Mouse (Mus musculus) neural tube, embryonic 14.5 days (tissue): ENCODE measurements around the gene Sema3e. TPM values are rescaled to one million over a fixed set of nuclear protein-coding genes. Genes with fewer than 3 reads are reported as not detected.

Experiments
- ATAC-seq: fragments of 200-750 bp; cut with Nextera tagmentation; 2 replicates; pipeline ENCODE4 v1.8.0; 2017; ENCODE audit warnings: low read depth, mild to moderate bottlenecking, moderate TSS enrichment, moderate library complexity
- H3K27ac ChIP-seq: fragments of 300-500 bp; sonication (generic); 2 replicates; pipeline ENCODE4 v1.5.1; 2014; ENCODE audit warnings: low read depth, mild to moderate bottlenecking, control low read depth, low read length, moderate library complexity, mixed read lengths
- H3K27me3 ChIP-seq: fragments of 300-500 bp; sonication (generic); 2 replicates; pipeline ENCODE4 v1.6.1; 2014; ENCODE audit warnings: low read length; ENCODE audit not compliant: control insufficient read depth, insufficient read depth
- H3K36me3 ChIP-seq: fragments of 300-500 bp; sonication (generic); 2 replicates; pipeline ENCODE4 v1.6.1; 2014; ENCODE audit warnings: low read length, mixed read lengths; ENCODE audit not compliant: control insufficient read depth, insufficient read depth
- H3K4me1 ChIP-seq: fragments of 300-500 bp; sonication (generic); 2 replicates; pipeline ENCODE4 v1.6.1; 2014; ENCODE audit warnings: low read length; ENCODE audit not compliant: control insufficient read depth, insufficient read depth
- H3K4me2 ChIP-seq: fragments of 300-500 bp; sonication (generic); 2 replicates; pipeline ENCODE4 v1.6.1; 2014; ENCODE audit warnings: mild to moderate bottlenecking, low read depth, low read length, control low read depth
- H3K4me3 ChIP-seq: fragments of 300-500 bp; sonication (generic); 2 replicates; pipeline ENCODE4 v1.5.1; 2014; ENCODE audit warnings: low read depth, low read length, control low read depth, mixed read lengths
- H3K9ac ChIP-seq: fragments of 300-500 bp; sonication (generic); replicated peaks from 2 replicates; pipeline ENCODE4 v1.6.1; 2014; ENCODE audit warnings: low read depth, mild to moderate bottlenecking, control low read depth, low read length, mixed read lengths
- H3K9me3 ChIP-seq: fragments of 300-500 bp; sonication (generic); 2 replicates; pipeline ENCODE4 v1.6.1; 2016; ENCODE audit warnings: low read length; ENCODE audit not compliant: control insufficient read depth
- WGBS: fragments of 180-500 bp; shearing (Covaris S2); extraction: QIAGEN DNeasy Blood & Tissue Kit; methylation state at CpG from one replicate; pipeline ENCODE4 v1.1.7; 2014; 5-methylcytosine and 5-hydroxymethylcytosine counted together
- polyA plus RNA-seq: library from polyadenylated mRNA; unstranded; fragments of >200 nt; fragmentation: Nextera tagmentation; extraction: Ambion mirVana; gene quantifications from 2 replicates; pipeline ENCODE4 v1.2.1, GENCODE M21; 2014

Gene Sema3e
- polyA plus RNA-seq, 1 experiment from 2014 or later, result 3.1 TPM

- Histone ChIP-seq H3K4me2 (no peak overlapping the region), H3K27me3 (no peaks in the 10 kb centered on the region), H3K36me3 (no peaks in the 10 kb centered on the region), H3K9ac (no peak overlapping the region), H3K27ac (no peak overlapping the region), H3K4me1 (no peaks in the 10 kb centered on the region), H3K4me3 (no peak overlapping the region), H3K9me3 (peaks cover 3% of the 10 kb centered on the region; the same call in 1 of the 2 replicates)
- ATAC-seq, result no peak
- WGBS, result 48% methylated on average over 11 of the region's 11 CpGs
Measured at GRCm38 (mm10) chr5:13992734-13993396, 32.2 kb upstream of the Sema3e start.

GRCm38 (mm10) chr5:14028341-14028740, 3.3 kb downstream of the Sema3e start:
- Histone ChIP-seq H3K4me1 (0 out of 2 replicates have a peak, but pooled peaks cover 6% of the 10 kb centered on the region), H3K9ac (no peak overlapping the region), H3K4me3 (no peak overlapping the region), H3K36me3 (no peaks in the 10 kb centered on the region), H3K9me3 (no peaks in the 10 kb centered on the region), H3K27ac (no peak overlapping the region), H3K27me3 (no peaks in the 10 kb centered on the region), H3K4me2 (no peak overlapping the region)
- ATAC-seq, result no peak
- WGBS, result 91% methylated on average over 7 of the region's 7 CpGs

GRCm38 (mm10) chr5:14030796-14031195, 5.7 kb downstream of the Sema3e start:
- H3K4me3 ChIP-seq, result no peak overlapping the region
- 64% methylated on average over 1 of the region's 1 CpGs for WGBS
- ATAC-seq, result no peak
- H3K36me3 ChIP-seq, result no peaks in the 10 kb centered on the region
- H3K9ac ChIP-seq, result no peak overlapping the region
- 0 out of 2 replicates have a peak, but pooled peaks cover 5% of the 10 kb centered on the region for H3K4me1 ChIP-seq
- no peaks in the 10 kb centered on the region for H3K27me3 ChIP-seq
- H3K9me3 ChIP-seq, result no peaks in the 10 kb centered on the region
- no peak overlapping the region for H3K4me2 ChIP-seq
- no peak overlapping the region for H3K27ac ChIP-seq

- no peaks in the 10 kb centered on the region for H3K36me3 ChIP-seq
- no peak overlapping the region for H3K27ac ChIP-seq
- WGBS, result 11% methylated on average over 4 of the region's 4 CpGs
- H3K9me3 ChIP-seq, result no peaks in the 10 kb centered on the region
- no peak overlapping the region for H3K4me3 ChIP-seq
- no peak overlapping the region for H3K9ac ChIP-seq
- H3K4me2 ChIP-seq, result no peak overlapping the region
- no peak for ATAC-seq
- no peaks in the 10 kb centered on the region for H3K4me1 ChIP-seq
- H3K27me3 ChIP-seq, result no peaks in the 10 kb centered on the region
Measured at GRCm38 (mm10) chr5:14032056-14032455, 7.0 kb downstream of the Sema3e start.

GRCm38 (mm10) chr5:14033302-14033701, 8.2 kb downstream of the Sema3e start:
- 8% methylated on average over 3 of the region's 3 CpGs for WGBS
- Histone ChIP-seq H3K4me1 (no peaks in the 10 kb centered on the region), H3K27me3 (no peaks in the 10 kb centered on the region), H3K4me3 (no peak overlapping the region), H3K27ac (no peak overlapping the region), H3K9me3 (no peaks in the 10 kb centered on the region), H3K36me3 (no peaks in the 10 kb centered on the region), H3K9ac (no peak overlapping the region), H3K4me2 (no peak overlapping the region)
- ATAC-seq, result no peak

GRCm38 (mm10) chr5:14038813-14039496, 13.9 kb downstream of the Sema3e start:
- H3K9me3 ChIP-seq, result no peaks in the 10 kb centered on the region
- H3K27me3 ChIP-seq, result no peaks in the 10 kb centered on the region
- 0 out of 2 replicates have a peak, but pooled peaks cover 3% of the 10 kb centered on the region for H3K4me1 ChIP-seq
- H3K36me3 ChIP-seq, result no peaks in the 10 kb centered on the region
- no peak overlapping the region for H3K9ac ChIP-seq
- H3K27ac ChIP-seq, result peak overlapping the region; percentile 67
- peak overlapping the region; percentile 5; the same call in 1 of the 2 replicates for H3K4me3 ChIP-seq
- 3% methylated on average over 9 of the region's 9 CpGs for WGBS
- ATAC-seq, result peak; percentile 90
- H3K4me2 ChIP-seq, result peak overlapping the region; percentile 41

- H3K9ac ChIP-seq, result no peak overlapping the region
- H3K27me3 ChIP-seq, result no peaks in the 10 kb centered on the region
- H3K4me3 ChIP-seq, result no peak overlapping the region
- no peak overlapping the region for H3K27ac ChIP-seq
- no peak overlapping the region for H3K4me2 ChIP-seq
- ATAC-seq, result no peak
- 0 out of 2 replicates have a peak, but pooled peaks cover 3% of the 10 kb centered on the region for H3K4me1 ChIP-seq
- WGBS, result 13% methylated on average over 4 of the region's 4 CpGs
- H3K36me3 ChIP-seq, result no peaks in the 10 kb centered on the region
- no peaks in the 10 kb centered on the region for H3K9me3 ChIP-seq
Measured at GRCm38 (mm10) chr5:14040208-14040607, 15.1 kb downstream of the Sema3e start.

- no peak overlapping the region for H3K27ac ChIP-seq
- H3K36me3 ChIP-seq, result no peaks in the 10 kb centered on the region
- no peak overlapping the region for H3K4me2 ChIP-seq
- no peak overlapping the region for H3K4me3 ChIP-seq
- WGBS, result 81% methylated on average over 5 of the region's 5 CpGs
- H3K27me3 ChIP-seq, result no peaks in the 10 kb centered on the region
- H3K4me1 ChIP-seq, result 0 out of 2 replicates have a peak, but pooled peaks cover 3% of the 10 kb centered on the region
- H3K9ac ChIP-seq, result no peak overlapping the region
- no peak for ATAC-seq
- no peaks in the 10 kb centered on the region for H3K9me3 ChIP-seq
Measured at GRCm38 (mm10) chr5:14043116-14043515, 18.0 kb downstream of the Sema3e start.

GRCm38 (mm10) chr5:14043983-14044382, 18.9 kb downstream of the Sema3e start:
- Histone ChIP-seq H3K4me3 (no peak overlapping the region), H3K27ac (no peak overlapping the region), H3K36me3 (no peaks in the 10 kb centered on the region), H3K4me2 (no peak overlapping the region), H3K9me3 (no peaks in the 10 kb centered on the region), H3K27me3 (no peaks in the 10 kb centered on the region), H3K9ac (no peak overlapping the region), H3K4me1 (0 out of 2 replicates have a peak, but pooled peaks cover 1% of the 10 kb centered on the region)
- 84% methylated on average over 6 of the region's 6 CpGs for WGBS
- ATAC-seq, result no peak
